Mouse (Mus musculus) testis, adult 2 months (tissue): ENCODE data around the gene Mrps5. TPM values are rescaled to one million over a fixed set of nuclear protein-coding genes. Genes with fewer than 3 reads are reported as not detected.

Experiments
- H3K27ac ChIP-seq: fragments of 200-500 bp; 2 replicates; pipeline ENCODE4 v1.5.1; 2012; ENCODE audit warnings: low read depth, low read length; ENCODE audit not compliant: control insufficient read depth, insufficient read depth
- H3K27me3 ChIP-seq: fragments of 200-500 bp; 2 replicates; pipeline ENCODE4 v1.6.1; 2012; ENCODE audit warnings: mild to moderate bottlenecking, low read length, moderate library complexity; ENCODE audit not compliant: control insufficient read depth, insufficient read depth
- H3K36me3 ChIP-seq: fragments of 200-500 bp; 2 replicates; pipeline ENCODE4 v1.6.1; 2012; ENCODE audit warnings: mild to moderate bottlenecking, low read length; ENCODE audit not compliant: control insufficient read depth, insufficient read depth
- H3K4me1 ChIP-seq: fragments of 200-500 bp; 2 replicates; pipeline ENCODE4 v1.6.1; 2012; ENCODE audit warnings: low read length; ENCODE audit not compliant: control insufficient read depth, insufficient read depth
- H3K4me3 ChIP-seq: fragments of 200-500 bp; 2 replicates; pipeline ENCODE4 v1.5.1; 2012; ENCODE audit warnings: low read depth, mild to moderate bottlenecking, low read length, moderate library complexity, mixed read lengths; ENCODE audit not compliant: control insufficient read depth
- CTCF ChIP-seq: fragments of 200-500 bp; IDR thresholded peaks from 2 replicates; pipeline ENCODE4 v1.5.1; 2012; ENCODE audit warnings: low read depth, mild to moderate bottlenecking, inconsistent platforms, low read length, moderate library complexity; ENCODE audit not compliant: control insufficient read depth, insufficient read depth, insufficient replicate concordance
- POLR2A ChIP-seq: fragments of 200-500 bp; IDR thresholded peaks from 2 replicates; pipeline ENCODE4 v1.6.1; 2012; ENCODE audit warnings: low read depth, mild to moderate bottlenecking, inconsistent platforms, low read length, moderate library complexity; ENCODE audit not compliant: control insufficient read depth
- polyA plus RNA-seq: library from polyadenylated mRNA; depleted of rRNA; stranded (reverse); fragments of >200 nt; gene quantifications from 2 replicates; pipeline ENCODE4 v1.2.3, GENCODE M21; 2012; rRNA removed

Gene Mrps5
- polyA plus RNA-seq, 1 experiment, result 32.6 TPM

DNA sequence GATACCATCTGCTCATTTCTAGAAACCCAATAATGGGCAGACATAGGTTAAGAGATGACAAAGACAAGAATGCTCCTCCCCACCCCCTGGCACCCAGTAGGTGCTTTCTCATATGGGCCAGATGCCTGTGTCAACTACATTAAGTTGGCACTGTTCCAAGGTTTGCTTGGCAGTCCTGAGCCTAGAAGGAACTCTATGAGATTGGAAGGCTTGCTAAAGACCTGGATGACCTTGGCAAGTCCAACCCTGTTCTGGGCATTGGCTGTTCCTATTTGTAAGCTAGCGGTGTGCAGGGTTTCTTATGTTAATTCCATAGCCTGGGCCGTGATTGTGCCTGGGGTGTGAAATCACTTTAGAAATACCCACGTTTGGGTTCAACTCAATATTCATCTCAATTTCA is 67.8 kb downstream of the Mrps5 start:
- Histone ChIP-seq H3K36me3 (no peaks in the 10 kb centered on the region), H3K4me3 (no peak overlapping the region), H3K4me1 (peaks cover 6% of the 10 kb centered on the region), H3K27me3 (no peaks in the 10 kb centered on the region), H3K27ac (no peak overlapping the region)
- TF ChIP-seq CTCF (no peak), POLR2A (no peak)

DNA sequence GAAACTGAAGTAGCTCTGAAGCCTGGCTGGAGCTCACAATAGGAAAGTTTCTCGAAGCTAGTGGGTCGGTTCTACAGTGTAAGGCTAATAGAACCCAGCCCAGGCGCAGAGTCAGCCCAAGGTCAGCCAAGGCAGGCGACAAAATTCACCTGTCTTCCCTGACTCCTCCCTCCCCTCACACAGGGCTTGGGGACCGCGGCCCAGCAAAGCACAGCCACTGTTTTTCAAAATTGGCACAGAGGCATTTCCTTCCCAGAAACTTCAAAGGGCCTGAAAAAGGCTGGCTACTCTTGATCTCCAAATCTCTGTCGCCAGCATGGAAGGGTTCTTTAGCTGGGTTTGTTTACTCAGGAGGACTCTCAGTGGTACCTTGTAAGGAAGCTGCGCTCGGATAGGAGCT is 68.4 kb downstream of the Mrps5 start:
- Histone ChIP-seq H3K36me3 (no peaks in the 10 kb centered on the region), H3K27me3 (no peaks in the 10 kb centered on the region), H3K4me3 (no peak overlapping the region), H3K4me1 (peaks cover 6% of the 10 kb centered on the region), H3K27ac (no peak overlapping the region)
- no peak for TF ChIP-seq CTCF
- no peak for TF ChIP-seq POLR2A

GRCm38 (mm10) chr2:127656086-127656720 is 69.2 kb downstream of the Mrps5 start, which contains the start of gene Mal:
Mal (minus strand) TSS chr2:127656695.
- Histone ChIP-seq H3K27me3 (no peaks in the 10 kb centered on the region), H3K27ac (no peak within 1 kb of the TSS), H3K4me1 (peaks cover 6% of the 10 kb centered on the region), H3K36me3 (no peaks in the 10 kb centered on the region), H3K4me3 (peak within 1 kb of the TSS; percentile 47)
- TF ChIP-seq CTCF, result no peak
- no peak for TF ChIP-seq POLR2A

Other genes with a start within 250 kb of the Mrps5 start
- gene Astl, start 248.6 kb upstream of the Mrps5 start, polyA plus RNA-seq, result not detected in 2 replicates
- gene Adra2b, start 224.0 kb upstream of the Mrps5 start, polyA plus RNA-seq, result 0.16 and 0.17 TPM in 2 replicates
- 53.2 and 63.0 TPM in 2 replicates for gene Gpat2, start 162.0 kb upstream of the Mrps5 start, polyA plus RNA-seq
- 26.7 and 27.1 TPM in 2 replicates for gene Fahd2a, start 142.7 kb upstream of the Mrps5 start, polyA plus RNA-seq
- gene Kcnip3, start 65.1 kb upstream of the Mrps5 start, polyA plus RNA-seq, result 2.7 and 4.5 TPM in 2 replicates
- 0.09 and 20.7 TPM in 2 replicates for gene Prom2, start 45.8 kb upstream of the Mrps5 start, polyA plus RNA-seq
- 5.6 and 6.0 TPM in 2 replicates for gene Zfp661, start 128 bp upstream of the Mrps5 start, polyA plus RNA-seq
- 1.2 and 1.3 TPM in 2 replicates for gene Mal, start 69.5 kb downstream of the Mrps5 start, polyA plus RNA-seq
- gene Mall, start 142.7 kb downstream of the Mrps5 start, polyA plus RNA-seq, result 3.5 and 4.4 TPM in 2 replicates
- 535 and 575 TPM in 2 replicates for gene Nphp1, start 201.7 kb downstream of the Mrps5 start, polyA plus RNA-seq
- 7.7 and 8.7 TPM in 2 replicates for gene Mtln, start 205.3 kb downstream of the Mrps5 start, polyA plus RNA-seq
- 12.5 and 13.9 TPM in 2 replicates for gene Bub1, start 244.6 kb downstream of the Mrps5 start, polyA plus RNA-seq